Mouse (Mus musculus) adrenal gland, adult 8-10 months (tissue): Measurements from ENCODE around the gene Npff. TPM values are rescaled to one million over a fixed set of nuclear protein-coding genes. Genes with fewer than 3 reads are reported as not detected.

Source experiments
- DNase-seq: peaks from one replicate; pipeline ENCODE4 v3.0.0; 2022
- total RNA-seq, 4 experiments: library from RNA; stranded (reverse); gene quantifications; 2 replicates each; pipeline ENCODE4 v1.2.4; 2022

Gene Npff
- total RNA-seq, 4 experiments from 2014 or later = 1.0 to 13.3 (median 5.6) TPM

DNA sequence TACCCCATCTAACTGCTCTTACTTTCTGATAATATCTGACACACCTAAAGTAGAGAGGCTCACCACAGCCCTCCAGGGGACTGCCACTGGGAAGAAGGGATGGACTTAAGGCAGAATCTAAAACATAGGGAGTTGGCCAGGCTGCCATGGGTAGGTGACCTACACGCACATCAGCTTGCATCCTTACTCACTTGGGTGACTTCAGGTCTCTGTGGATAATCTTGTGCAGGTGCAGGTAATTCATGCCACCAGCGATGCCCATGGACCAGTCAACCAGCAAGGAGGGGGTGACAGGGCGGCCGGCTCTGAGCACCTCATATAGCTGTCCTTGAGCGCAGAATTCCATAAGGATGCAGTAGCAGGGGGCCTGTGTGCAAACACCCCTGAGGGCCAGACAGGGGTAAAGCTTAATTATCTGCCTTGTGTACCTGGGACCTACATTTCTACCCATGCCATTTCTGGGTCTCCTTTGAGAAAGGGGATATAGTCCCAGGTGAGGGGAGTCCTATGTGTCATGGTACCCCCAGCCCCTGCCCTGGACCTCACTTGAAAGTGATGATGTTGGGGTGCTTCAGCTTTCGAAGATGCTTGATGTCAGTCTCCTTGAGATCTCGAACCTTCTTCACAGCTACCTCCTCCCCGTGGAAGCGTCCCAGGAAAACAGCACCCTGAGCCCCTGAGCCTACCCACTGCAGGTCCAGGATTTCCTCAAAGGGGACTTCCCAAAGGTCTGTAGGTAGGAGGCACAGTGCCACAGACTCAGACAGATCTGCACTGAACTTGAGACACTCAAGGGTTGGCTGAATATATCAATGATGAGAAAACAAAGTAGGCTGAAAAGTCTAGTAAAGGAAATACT lies 20.6 kb downstream of the Npff start:
- no peak for DNase-seq

- no peak for DNase-seq
Observed at GRCm38 (mm10) chr15:102503447-102503846, 21.3 kb downstream of the Npff start, which contains the start of gene Gm10337. Gene Gm10337, plus strand, starts transcription at chr15:102503722.

- DNase-seq = no peak
Observed at GRCm38 (mm10) chr15:102502254-102502840, 22.4 kb downstream of the Npff start.

DNA sequence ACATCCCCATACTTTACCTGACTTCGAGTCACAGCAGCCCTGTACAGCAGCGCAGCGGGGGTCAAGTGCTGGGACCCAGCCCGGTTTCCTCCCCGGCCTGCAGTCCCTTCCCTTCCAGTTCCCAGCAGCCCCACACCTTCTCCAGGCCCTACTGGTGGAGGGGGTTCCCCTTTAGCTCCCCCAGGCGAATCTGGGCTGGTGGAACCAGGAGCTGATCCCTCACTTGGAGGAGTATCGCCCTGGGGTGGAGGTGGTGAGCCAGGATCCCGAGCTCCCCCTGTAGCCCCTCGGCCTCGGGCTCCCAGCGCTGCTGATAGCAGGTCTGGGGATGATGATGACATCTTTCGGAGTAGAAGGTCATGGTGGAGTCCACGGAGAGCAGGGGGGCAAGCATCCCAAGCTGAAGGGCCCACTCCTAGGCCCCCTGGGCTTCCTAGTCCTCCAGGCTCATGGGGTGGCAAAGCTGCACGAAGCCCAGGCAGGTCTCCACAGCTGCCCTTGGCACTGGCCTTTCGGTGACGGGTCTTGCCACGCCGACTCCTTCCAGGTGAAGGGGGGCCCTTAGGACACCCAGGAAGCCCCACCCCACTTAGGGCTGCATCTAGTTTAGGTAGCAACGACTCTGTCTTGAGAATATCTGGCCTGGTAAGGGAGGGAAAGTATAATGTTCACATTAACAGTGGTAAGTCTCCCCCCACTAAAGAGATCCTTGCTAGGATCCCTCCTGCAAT lies 23.5 kb downstream of the Npff start:
- DNase-seq = no peak

DNA sequence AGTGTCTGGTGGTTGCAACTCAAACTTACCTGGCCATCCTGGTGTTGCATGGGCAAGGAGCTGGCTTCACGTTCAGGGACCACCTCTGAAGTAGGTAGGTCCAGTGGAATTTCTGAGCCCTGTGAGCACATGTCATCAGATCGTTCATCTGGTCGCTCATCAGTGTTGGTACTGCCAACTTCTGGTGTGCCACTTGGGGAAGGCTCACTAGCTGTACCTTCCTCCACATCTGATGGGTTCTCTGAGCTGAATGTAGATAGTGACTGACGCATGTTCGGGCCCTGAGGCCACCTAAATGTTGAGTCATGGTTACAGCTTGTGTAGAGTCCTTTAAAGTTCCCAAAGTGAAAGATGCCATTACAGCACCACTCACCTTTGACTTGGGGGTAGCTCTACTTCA lies 24.3 kb downstream of the Npff start:
- DNase-seq = no peak

DNA sequence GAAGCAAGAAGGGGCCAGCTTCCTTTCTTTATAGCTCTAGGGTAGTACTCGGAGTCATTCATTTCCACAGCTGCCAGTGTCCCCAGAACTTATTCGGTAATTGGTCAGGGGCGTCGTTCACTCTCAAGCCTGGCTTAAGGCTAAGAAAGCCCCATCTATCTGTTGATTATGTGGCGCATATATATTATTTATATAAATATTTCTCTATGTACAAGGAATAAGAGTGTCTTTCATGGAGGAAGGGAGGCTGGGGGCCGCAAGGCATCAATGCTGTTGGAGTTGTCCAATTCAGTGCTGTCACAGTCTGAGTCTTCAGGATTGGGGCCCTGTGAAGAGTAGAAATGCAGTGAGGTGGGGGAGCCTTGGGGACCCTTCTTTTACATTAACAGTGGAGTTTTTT lies 24.9 kb downstream of the Npff start:
- no peak for DNase-seq

DNA sequence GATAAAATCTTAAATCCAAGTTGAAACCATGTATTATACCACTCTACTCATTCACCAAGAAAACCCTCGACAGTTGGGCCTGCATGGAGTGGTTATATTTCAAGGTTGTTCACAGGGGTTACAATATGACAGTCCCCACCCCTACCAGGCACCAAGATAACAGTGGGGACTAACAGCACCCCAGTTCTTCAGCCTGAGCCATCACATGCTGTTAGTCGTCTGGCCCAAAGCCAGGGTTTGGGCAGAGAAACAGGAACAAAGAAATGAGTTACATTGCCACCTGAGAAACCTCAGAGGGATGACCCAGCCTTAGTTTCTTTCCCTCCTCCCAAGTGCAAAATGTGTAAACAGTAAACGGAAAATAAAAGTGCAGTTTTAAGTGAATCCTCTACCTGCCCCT lies 25.4 kb downstream of the Npff start:
- DNase-seq = no peak

GRCm38 (mm10) chr15:102498322-102498721 lies 26.4 kb downstream of the Npff start:
- no peak for DNase-seq

- no peak for DNase-seq
Observed at GRCm38 (mm10) chr15:102487664-102488063, 37.1 kb downstream of the Npff start.

GRCm38 (mm10) chr15:102485853-102486252 lies 38.9 kb downstream of the Npff start:
- DNase-seq = no peak

GRCm38 (mm10) chr15:102483136-102483535 lies 41.6 kb downstream of the Npff start:
- DNase-seq = no peak

DNA sequence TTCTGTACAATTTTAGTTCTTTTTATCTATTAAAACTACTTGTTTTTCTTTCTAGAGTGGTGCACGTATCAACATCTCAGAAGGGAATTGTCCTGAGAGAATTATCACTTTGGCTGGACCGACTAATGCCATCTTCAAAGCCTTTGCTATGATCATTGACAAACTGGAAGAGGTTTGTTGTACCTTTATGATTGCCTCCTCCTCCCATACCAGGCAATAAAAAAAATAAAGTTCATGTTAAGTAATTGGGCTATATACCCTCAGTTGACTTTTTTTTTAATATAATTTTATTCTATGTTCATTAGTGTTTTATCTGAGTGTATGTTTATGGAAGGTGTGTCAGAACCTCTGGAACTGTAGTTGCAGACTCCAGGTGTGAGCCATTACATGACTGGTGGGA lies 50.2 kb downstream of the Npff start:
- no peak for DNase-seq

Other genes starting within 250 kb of the Npff start
- 10 to 100 TPM; 37.1 to 45.4 (median 39.5) TPM for gene Mfsd5, start 245.5 kb downstream of the Npff start, total RNA-seq
- 1 to 10 TPM; 1.4 to 5.3 (median 2.3) TPM for gene Espl1, start 228.7 kb downstream of the Npff start, total RNA-seq
- 100 to 1,000 TPM; 440 to 517 (median 466) TPM for gene Pfdn5, start 198.8 kb downstream of the Npff start, total RNA-seq
- gene Myg1, start 193.2 kb downstream of the Npff start, total RNA-seq = 10 to 100 TPM; 65.4 to 96.8 (median 89.3) TPM
- 10 to 100 TPM; 15.6 to 31.6 (median 21.4) TPM for gene Aaas, start 174.2 kb downstream of the Npff start, total RNA-seq
- under 1 TPM; 0.17 to 0.48 (median 0.33) TPM for gene Sp7, start 157.8 kb downstream of the Npff start, total RNA-seq
- gene Sp1, start 118.8 kb downstream of the Npff start, total RNA-seq = 10 to 100 TPM; 75.8 to 97.0 (median 91.9) TPM
- gene Amhr2, start 79.6 kb downstream of the Npff start, total RNA-seq = 1 to 10 TPM; 1.1 to 1.9 (median 1.6) TPM
- gene Prr13, start 65.9 kb downstream of the Npff start, total RNA-seq = 100 to 1,000 TPM in 2 of 4 experiments, 10 to 100 TPM in 2; 71.8 to 170 (median 96.4) TPM
- 100 to 1,000 TPM; 594 to 678 (median 630) TPM for gene Pcbp2, start 54.4 kb downstream of the Npff start, total RNA-seq
- gene Gm10337, start 21.2 kb downstream of the Npff start, total RNA-seq = 1 to 10 TPM in 3 of 4 experiments, not detected in 1; 3.5 to 9.2 (median 8.3) TPM
- gene Map3k12, start 7.9 kb downstream of the Npff start, total RNA-seq = 10 to 100 TPM in 3 of 4 experiments, 1 to 10 TPM in 1; 9.5 to 27.1 (median 18.0) TPM
- 10 to 100 TPM; 31.9 to 50.7 (median 41.9) TPM for gene Tarbp2, start 6.8 kb downstream of the Npff start, total RNA-seq
- 1 to 10 TPM in 2 of 4 experiments, not detected in 2; 2.0 to 2.1 TPM for gene Gm28047, start 100.1 kb upstream of the Npff start, total RNA-seq
- 100 to 1,000 TPM in 1 of 4 experiments, 10 to 100 TPM in 3; 55.5 to 104 (median 76.0) TPM for gene Atf7, start 100.5 kb upstream of the Npff start, total RNA-seq
- 10 to 100 TPM in 2 of 4 experiments, 1 to 10 TPM in 2; 6.2 to 23.7 (median 10.8) TPM for gene Atp5g2, start 147.4 kb upstream of the Npff start, total RNA-seq
- 100 to 1,000 TPM; 119 to 225 (median 182) TPM for gene Calcoco1, start 197.2 kb upstream of the Npff start, total RNA-seq